In genomic region chr8:3221047-3221959, GRCm38 (mm10) we compare ENCODE assay signal across 8 mouse cellular contexts. TPM values are rescaled to one million over a fixed set of nuclear protein-coding genes. Genes with fewer than 3 reads are reported as not detected.
DNase-seq lines count a peak whose midpoint lies in the region; ATAC-seq and TF ChIP-seq lines count a peak whose summit lies in the region.

No protein-coding gene starts in this region.

- no peaks in the 10 kb centered on the region for H3K36me3 ChIP-seq in G1E (replicated peaks)
- H3K36me3 ChIP-seq in forebrain, embryonic 15.5 days = no peaks in the 10 kb centered on the region
- no peaks in the 10 kb centered on the region for H3K36me3 ChIP-seq in liver, postnatal 0 days (replicated peaks; ENCODE audit: insufficient read depth, low read length)
- H3K36me3 ChIP-seq in neural tube, embryonic 13.5 days = no peaks in the 10 kb centered on the region

- H3K27ac ChIP-seq in forebrain, embryonic 15.5 days (replicated peaks) = peak overlapping the region; percentile 94
- peak overlapping the region; percentile 83 for H3K27ac ChIP-seq in liver, postnatal 0 days (ENCODE audit: low read depth)
- H3K27ac ChIP-seq in neural tube, embryonic 13.5 days (replicated peaks) = peak overlapping the region; percentile 95

- intact Hi-C loops in heart, postnatal 25 days (cut with DNase I) = no loop called here

- peak; percentile 30; the same call in 1 of the 2 replicates for TF ChIP-seq EP300 in liver, postnatal 0 days (IDR thresholded peaks at IDR 0.05; ENCODE audit: low read depth)

- H3K9me3 ChIP-seq in G1E (replicated peaks) = no peaks in the 10 kb centered on the region
- H3K9me3 ChIP-seq in forebrain, embryonic 15.5 days = no peaks in the 10 kb centered on the region
- H3K9me3 ChIP-seq in liver, postnatal 0 days (ENCODE audit: low read length) = no peaks in the 10 kb centered on the region
- no peaks in the 10 kb centered on the region for H3K9me3 ChIP-seq in neural tube, embryonic 13.5 days

- DNase-seq in G1E (ENCODE audit: low spot score) = peak; percentile 3
- DNase-seq in cerebellum, adult 11-12 months = peak; percentile 85
- peak; percentile 82 for DNase-seq in heart, postnatal 25 days (ENCODE audit: low spot score)
- DNase-seq in layer of hippocampus, adult 11-12 months (ENCODE audit: low spot score) = peak; percentile 86
- DNase-seq in liver, postnatal 0 days = peak; percentile 92
- DNase-seq in telencephalon, adult 2 months (ENCODE audit: low read depth, low spot score) = peak; percentile 89

- H3K9ac ChIP-seq in forebrain, embryonic 15.5 days (replicated peaks) = peak overlapping the region; percentile 82
- peak overlapping the region; percentile 62 for H3K9ac ChIP-seq in liver, postnatal 0 days (replicated peaks)
- H3K9ac ChIP-seq in neural tube, embryonic 13.5 days = peak overlapping the region; percentile 84

- peak overlapping the region; percentile 65 for H3K4me2 ChIP-seq in forebrain, embryonic 15.5 days (replicated peaks)
- peak overlapping the region; percentile 72 for H3K4me2 ChIP-seq in liver, postnatal 0 days (ENCODE audit: low read depth, low read length)
- peak overlapping the region; percentile 77 for H3K4me2 ChIP-seq in neural tube, embryonic 13.5 days

- H3K27me3 ChIP-seq in G1E (ENCODE audit: insufficient read depth, low read length) = peaks cover 7% of the 10 kb centered on the region; the same call in 1 of the 2 replicates
- no peaks in the 10 kb centered on the region for H3K27me3 ChIP-seq in forebrain, embryonic 15.5 days
- H3K27me3 ChIP-seq in liver, postnatal 0 days (ENCODE audit: insufficient read depth, low read length) = no peaks in the 10 kb centered on the region
- H3K27me3 ChIP-seq in neural tube, embryonic 13.5 days = no peaks in the 10 kb centered on the region

- WGBS in forebrain, embryonic 15.5 days = under 1% methylated on average over 43 of the region's 43 CpGs
- 2% methylated on average over 42 of the region's 43 CpGs for WGBS in liver, postnatal 0 days (ENCODE audit: insufficient replicate concordance)
- WGBS in neural tube, embryonic 13.5 days = 1% methylated on average over 43 of the region's 43 CpGs

- no peak overlapping the region; the same call in 1 of the 2 replicates for H3K4me3 ChIP-seq in G1E (ENCODE audit: low read depth, low read length)
- H3K4me3 ChIP-seq in forebrain, embryonic 15.5 days = peak overlapping the region; percentile 63
- peak overlapping the region; percentile 39 for H3K4me3 ChIP-seq in liver, postnatal 0 days (ENCODE audit: low read depth, low read length)
- H3K4me3 ChIP-seq in neural tube, embryonic 13.5 days = peak overlapping the region; percentile 58

- H3K4me1 ChIP-seq in G1E (ENCODE audit: insufficient read depth, low read depth, low read length) = no peaks in the 10 kb centered on the region
- H3K4me1 ChIP-seq in forebrain, embryonic 15.5 days = peaks cover 23% of the 10 kb centered on the region
- H3K4me1 ChIP-seq in liver, postnatal 0 days (ENCODE audit: insufficient read depth) = peaks cover 49% of the 10 kb centered on the region
- H3K4me1 ChIP-seq in neural tube, embryonic 13.5 days (replicated peaks) = peaks cover 41% of the 10 kb centered on the region

- TF ChIP-seq CTCF in G1E (IDR thresholded peaks at IDR 0.05; ENCODE audit: low read depth, low read length) = no peak
- peak; percentile 40 for TF ChIP-seq CTCF in liver, postnatal 0 days (IDR thresholded peaks at IDR 0.05; ENCODE audit: low read depth)

- peak; percentile 60; the same call in 1 of the 2 replicates for ATAC-seq in G1E (ENCODE audit: extremely low read depth, insufficient number of reproducible peaks, low FRiP score, poor library complexity, severe bottlenecking)
- ATAC-seq in forebrain, embryonic 15.5 days (replicated peaks) = peak; percentile 99
- ATAC-seq in liver, postnatal 0 days = peak; percentile 99
- ATAC-seq in neural tube, embryonic 13.5 days (ENCODE audit: low read depth) = peak; percentile 99

RNA-seq across cellular contexts. Expression of gene Insr, which starts 58.1 kb away (rescaled TPM):
- 2.1 TPM in 1 of 2 replicates, not detected in the other for total RNA-seq in G1E (2014; fragmentation: Nextera tagmentation)
- 0.23 and 0.38 TPM in 2 replicates for total RNA-seq in G1E (2017)
- 0.02 TPM in 2 replicates for polyA plus RNA-seq in G1E (2012)
- 63.2 and 66.5 TPM in 2 replicates for polyA plus RNA-seq in forebrain, embryonic 15.5 days (2015; fragmentation: Nextera tagmentation; extraction: Ambion mirVana)
- total RNA-seq in heart, postnatal 25 days (2021) = 100 to 1,000 TPM; 118 to 122 TPM
- polyA plus RNA-seq in liver, postnatal 0 days (2015; fragmentation: Nextera tagmentation; extraction: Ambion mirVana) = 28.9 and 31.3 TPM in 2 replicates
- 52.0 and 53.5 TPM in 2 replicates for polyA plus RNA-seq in neural tube, embryonic 13.5 days (2015; fragmentation: Nextera tagmentation; extraction: Ambion mirVana)

Comparison
In these comparisons a context has a peak if more than half of its experiments do, and no peak if none do; other contexts are left out.
1. DNase-seq: peak in every context shown above with its lines; median percentile 92 in liver, postnatal 0 days; 89 in telencephalon, adult 2 months; 86 in layer of hippocampus, adult 11-12 months; 85 in cerebellum, adult 11-12 months; 82 in heart, postnatal 25 days; 3 in G1E.
2. RNA of gene Insr, which starts 58.1 kb away (polyA plus RNA-seq): 63.2 to 66.5 TPM in forebrain, embryonic 15.5 days, 52.0 to 53.5 TPM in neural tube, embryonic 13.5 days and 28.9 to 31.3 TPM in liver, postnatal 0 days; 0.02 TPM in G1E; every median in the first group is over 10 times any median in the second.
3. Peak in every context shown above with its lines, with median percentiles within 50 percentile points of each other: ATAC-seq, H3K27ac ChIP-seq, H3K4me2 ChIP-seq and H3K9ac ChIP-seq.